Mouse (Mus musculus) cerebellum, adult 18-20 months (tissue): ENCODE measurements around the gene Gm15737.

Source experiments
- DNase-seq, 2 experiments: peaks; one replicate each; pipeline ENCODE4 v3.0.0; 2021

The Gm15737 gene

GRCm38 (mm10) chr6:92869089-92869581 lies at the start of gene Gm15737:
Gm15737 (plus strand) TSS chr6:92869357.
- DNase-seq = no peak

GRCm38 (mm10) chr6:92821606-92822005 lies 47.6 kb upstream of the Gm15737 start:
- no peak for DNase-seq

- DNase-seq = no peak
These were observed 47.2 kb upstream of the Gm15737 start for GRCm38 (mm10) chr6:92822006-92822405.

GRCm38 (mm10) chr6:92823991-92824390 lies 45.2 kb upstream of the Gm15737 start:
- DNase-seq = no peak

- DNase-seq = no peak
These were observed 42.6 kb upstream of the Gm15737 start for GRCm38 (mm10) chr6:92826561-92826960.

- DNase-seq = no peak
These were observed 41.8 kb upstream of the Gm15737 start for GRCm38 (mm10) chr6:92827360-92827759.

- no peak for DNase-seq
These were observed 40.0 kb upstream of the Gm15737 start for GRCm38 (mm10) chr6:92829148-92829547.

- no peak for DNase-seq
These were observed 38.1 kb upstream of the Gm15737 start for GRCm38 (mm10) chr6:92831106-92831505.

- DNase-seq = no peak
These were observed 27.2 kb upstream of the Gm15737 start for GRCm38 (mm10) chr6:92842000-92842399.

GRCm38 (mm10) chr6:92843474-92843873 lies 25.7 kb upstream of the Gm15737 start:
- DNase-seq = no peak

GRCm38 (mm10) chr6:92845898-92846297 lies 23.3 kb upstream of the Gm15737 start:
- DNase-seq = no peak

- DNase-seq = no peak
These were observed 22.5 kb upstream of the Gm15737 start for GRCm38 (mm10) chr6:92846614-92847013.

- no peak for DNase-seq
These were observed 19.9 kb upstream of the Gm15737 start for GRCm38 (mm10) chr6:92849208-92849607.

GRCm38 (mm10) chr6:92850250-92850649 lies 18.9 kb upstream of the Gm15737 start:
- peak; percentile 5 to 10 for DNase-seq

GRCm38 (mm10) chr6:92854873-92855272 lies 14.3 kb upstream of the Gm15737 start:
- no peak for DNase-seq

- no peak for DNase-seq
These were observed 11.4 kb upstream of the Gm15737 start for GRCm38 (mm10) chr6:92857761-92858160.

- DNase-seq = no peak
These were observed 10.2 kb upstream of the Gm15737 start for GRCm38 (mm10) chr6:92858721-92859510.

- no peak for DNase-seq
These were observed 8.8 kb upstream of the Gm15737 start for GRCm38 (mm10) chr6:92860285-92860912.

- no peak for DNase-seq
These were observed 6.6 kb upstream of the Gm15737 start for GRCm38 (mm10) chr6:92862599-92862998.

GRCm38 (mm10) chr6:92869582-92870219 lies 544 bp downstream of the Gm15737 start:
- no peak for DNase-seq

- no peak for DNase-seq
These were observed 2.7 kb downstream of the Gm15737 start for GRCm38 (mm10) chr6:92871813-92872212.

GRCm38 (mm10) chr6:92872766-92873165 lies 3.6 kb downstream of the Gm15737 start:
- no peak for DNase-seq

GRCm38 (mm10) chr6:92874854-92875253 lies 5.7 kb downstream of the Gm15737 start:
- DNase-seq = peak in 1 of 2 experiments; percentile 5

GRCm38 (mm10) chr6:92875340-92875739 lies 6.2 kb downstream of the Gm15737 start:
- no peak for DNase-seq
